Mouse (Mus musculus) forebrain, embryonic 11.5 days (tissue): Measurements from ENCODE around the gene Ciart. TPM values are rescaled to one million over a fixed set of nuclear protein-coding genes. Genes with fewer than 3 reads are reported as not detected.

Experiments used
- ATAC-seq: fragments of 200-750 bp; cut with Nextera tagmentation; replicated peaks from 2 replicates; pipeline ENCODE4 v1.8.0; 2017; ENCODE audit warnings: moderate TSS enrichment; ENCODE audit not compliant: low FRiP score
- DNase-seq: peaks from one replicate; pipeline ENCODE4 v3.0.0-alpha.2; 2017; ENCODE audit warnings: low spot score
- H3K27ac ChIP-seq: fragments of 300-500 bp; sonication (generic); 2 replicates; pipeline ENCODE4 v1.5.1; 2014; ENCODE audit warnings: low read depth, low read length
- H3K27me3 ChIP-seq: fragments of 300-500 bp; sonication (generic); 2 replicates; pipeline ENCODE4 v1.6.1; 2014; ENCODE audit warnings: mild to moderate bottlenecking, low read length, mixed read lengths; ENCODE audit not compliant: control insufficient read depth, insufficient read depth
- H3K36me3 ChIP-seq: fragments of 300-500 bp; sonication (generic); 2 replicates; pipeline ENCODE4 v1.6.1; 2014; ENCODE audit warnings: mild to moderate bottlenecking, low read length, moderate library complexity, mixed read lengths; ENCODE audit not compliant: control insufficient read depth, insufficient read depth
- H3K4me1 ChIP-seq: fragments of 300-500 bp; sonication (generic); replicated peaks from 2 replicates; pipeline ENCODE4 v1.6.1; 2014; ENCODE audit warnings: low read length, mixed read lengths; ENCODE audit not compliant: control insufficient read depth, insufficient read depth
- H3K4me2 ChIP-seq: fragments of 300-500 bp; sonication (generic); 2 replicates; pipeline ENCODE4 v1.6.1; 2014; ENCODE audit warnings: low read depth, mild to moderate bottlenecking, low read length, moderate library complexity, mixed read lengths; ENCODE audit not compliant: severe bottlenecking
- H3K4me3 ChIP-seq: fragments of 300-500 bp; sonication (generic); 2 replicates; pipeline ENCODE4 v1.5.1; 2014; ENCODE audit warnings: low read depth, low read length
- H3K9ac ChIP-seq: fragments of 300-500 bp; sonication (generic); 2 replicates; pipeline ENCODE4 v1.6.1; 2014; ENCODE audit warnings: low read length
- H3K9me3 ChIP-seq: fragments of 300-500 bp; sonication (generic); 2 replicates; pipeline ENCODE4 v1.6.1; 2016; ENCODE audit warnings: low read length, mixed read lengths; ENCODE audit not compliant: control insufficient read depth
- WGBS: fragments of 180-500 bp; shearing (Covaris S2); extraction: QIAGEN DNeasy Blood & Tissue Kit; methylation state at CpG from one replicate; pipeline ENCODE4 v1.1.7; 2014; 5-methylcytosine and 5-hydroxymethylcytosine counted together
- polyA plus RNA-seq: library from polyadenylated mRNA; unstranded; fragments of >200 nt; fragmentation: Nextera tagmentation; extraction: Ambion mirVana; gene quantifications from 2 replicates; pipeline ENCODE4 v1.2.1, GENCODE M21; 2014

Ciart gene
- polyA plus RNA-seq, 1 experiment from 2014 or later, result 7.7 TPM

GRCm38 (mm10) chr3:95855502-95856089 lies 26.5 kb downstream of the Ciart start, which contains the start of gene Prpf3:
Prpf3 (minus strand) TSS chr3:95855885.
- peak; percentile 99 for ATAC-seq
- H3K4me2 ChIP-seq, result peak within 1 kb of the TSS; percentile 56

GRCm38 (mm10) chr3:95851317-95851716 lies 30.7 kb downstream of the Ciart start:
- Histone ChIP-seq H3K27me3 (no peaks in the 10 kb centered on the region), H3K9me3 (no peaks in the 10 kb centered on the region), H3K4me1 (no peaks in the 10 kb centered on the region; the same call in 1 of the 2 replicates), H3K36me3 (peaks cover 27% of the 10 kb centered on the region), H3K4me3 (no peak overlapping the region), H3K9ac (no peak overlapping the region), H3K4me2 (no peak overlapping the region), H3K27ac (no peak overlapping the region)
- WGBS, result 93% methylated on average over 8 of the region's 8 CpGs
- ATAC-seq, result no peak
- DNase-seq, result no peak

More at GRCm38 (mm10) chr3:95855502-95856089, 26.5 kb downstream of the Ciart start, which contains the start of gene Prpf3:
- H3K27ac ChIP-seq, result peak within 1 kb of the TSS; percentile 62; the same call in 1 of the 2 replicates
- H3K9ac ChIP-seq, result peak within 1 kb of the TSS; percentile 79
- no peaks in the 10 kb centered on the region for H3K27me3 ChIP-seq
- H3K36me3 ChIP-seq, result peaks cover 6% of the 10 kb centered on the region; the same call in 1 of the 2 replicates
- peak within 1 kb of the TSS; percentile 87 for H3K4me3 ChIP-seq
- H3K4me1 ChIP-seq, result no peaks in the 10 kb centered on the region; the same call in 1 of the 2 replicates
- under 1% methylated on average over 56 of the region's 56 CpGs for WGBS
- H3K9me3 ChIP-seq, result no peaks in the 10 kb centered on the region
- DNase-seq, result peak; percentile 94

GRCm38 (mm10) chr3:95850611-95851010 lies 31.4 kb downstream of the Ciart start:
- Histone ChIP-seq H3K4me2 (no peak overlapping the region), H3K27ac (no peak overlapping the region), H3K36me3 (peaks cover 33% of the 10 kb centered on the region), H3K9ac (no peak overlapping the region), H3K4me1 (no peaks in the 10 kb centered on the region), H3K4me3 (no peak overlapping the region), H3K27me3 (no peaks in the 10 kb centered on the region), H3K9me3 (no peaks in the 10 kb centered on the region)
- 85% methylated on average over 4 of the region's 4 CpGs for WGBS
- ATAC-seq (no peak), DNase-seq (no peak)

- DNase-seq, result no peak
- Histone ChIP-seq H3K9me3 (no peaks in the 10 kb centered on the region), H3K27ac (no peak overlapping the region), H3K4me1 (no peaks in the 10 kb centered on the region), H3K36me3 (peaks cover 23% of the 10 kb centered on the region), H3K9ac (no peak overlapping the region), H3K4me2 (no peak overlapping the region), H3K27me3 (no peaks in the 10 kb centered on the region), H3K4me3 (no peak overlapping the region)
- no peak for ATAC-seq
- WGBS, result 91% methylated on average over 3 of the region's 3 CpGs
Observed at GRCm38 (mm10) chr3:95842503-95843214, 39.4 kb downstream of the Ciart start.

- no peak for ATAC-seq
- no peak overlapping the region for H3K9ac ChIP-seq
- peaks cover 12% of the 10 kb centered on the region for H3K36me3 ChIP-seq
Observed at GRCm38 (mm10) chr3:95839250-95839649, 42.8 kb downstream of the Ciart start.

GRCm38 (mm10) chr3:95829053-95829452 lies 53.0 kb downstream of the Ciart start:
- H3K9ac ChIP-seq, result no peak overlapping the region
- no peaks in the 10 kb centered on the region for H3K9me3 ChIP-seq
- no peak overlapping the region for H3K4me3 ChIP-seq
- H3K27me3 ChIP-seq, result no peaks in the 10 kb centered on the region
- DNase-seq (no peak), ATAC-seq (no peak)
- peaks cover 21% of the 10 kb centered on the region for H3K36me3 ChIP-seq
- 90% methylated on average over 4 of the region's 4 CpGs for WGBS
- H3K4me2 ChIP-seq, result no peak overlapping the region
- no peak overlapping the region for H3K27ac ChIP-seq
- no peaks in the 10 kb centered on the region for H3K4me1 ChIP-seq

More at GRCm38 (mm10) chr3:95839250-95839649, 42.8 kb downstream of the Ciart start:
- H3K9me3 ChIP-seq, result no peaks in the 10 kb centered on the region
- H3K27ac ChIP-seq, result no peak overlapping the region
- H3K4me3 ChIP-seq, result no peak overlapping the region
- H3K4me2 ChIP-seq, result no peak overlapping the region
- DNase-seq, result no peak
- WGBS, result 92% methylated on average over 2 of the region's 2 CpGs
- no peaks in the 10 kb centered on the region for H3K27me3 ChIP-seq
- H3K4me1 ChIP-seq, result no peaks in the 10 kb centered on the region

Other genes with a start within 250 kb of the Ciart start
- gene Mcl1, start 223.5 kb downstream of the Ciart start, polyA plus RNA-seq, result 66.8 and 69.9 TPM in 2 replicates
- 0.64 and 1.6 TPM in 2 replicates for gene Adamtsl4, start 194.3 kb downstream of the Ciart start, polyA plus RNA-seq
- 17.2 and 19.4 TPM in 2 replicates for gene Ecm1, start 142.7 kb downstream of the Ciart start, polyA plus RNA-seq
- gene Tars2, start 122.0 kb downstream of the Ciart start, polyA plus RNA-seq, result 54.9 and 61.6 TPM in 2 replicates
- gene Rprd2, start 63.4 kb downstream of the Ciart start, polyA plus RNA-seq, result 23.8 and 24.6 TPM in 2 replicates
- 69.7 and 75.5 TPM in 2 replicates for gene Prpf3, start 26.4 kb downstream of the Ciart start, polyA plus RNA-seq
- 317 and 322 TPM in 2 replicates for gene Mrps21, start 10.7 kb downstream of the Ciart start, polyA plus RNA-seq
- 7.5 and 10.3 TPM in 2 replicates for gene BC028528, start 9.8 kb upstream of the Ciart start, polyA plus RNA-seq
- 29.7 and 33.3 TPM in 2 replicates for gene Aph1a, start 11.7 kb upstream of the Ciart start, polyA plus RNA-seq
- 49.4 and 53.6 TPM in 2 replicates for gene Car14, start 22.4 kb upstream of the Ciart start, polyA plus RNA-seq
- gene Anp32e, start 47.0 kb upstream of the Ciart start, polyA plus RNA-seq, result 157 and 167 TPM in 2 replicates
- gene Plekho1, start 113.8 kb upstream of the Ciart start, polyA plus RNA-seq, result 82.5 and 85.6 TPM in 2 replicates
- gene Vps45, start 176.2 kb upstream of the Ciart start, polyA plus RNA-seq, result 20.3 and 24.8 TPM in 2 replicates
- 11.0 and 11.3 TPM in 2 replicates for gene Otud7b, start 222.3 kb upstream of the Ciart start, polyA plus RNA-seq